Mouse (Mus musculus): ENCODE measurements around the gene Taar2. TPM values are rescaled to one million over a fixed set of nuclear protein-coding genes. Genes with fewer than 3 reads are reported as not detected.

Gene Taar2
- polyA plus RNA-seq, 1 experiment: not detected

- H3K4me1 ChIP-seq (ENCODE audit: control insufficient read depth, insufficient read depth, low read length): no peaks in the 10 kb centered on the region
- TF ChIP-seq CTCF (IDR thresholded peaks at IDR 0.05; ENCODE audit: borderline replicate concordance, insufficient read depth, low read length): no peak
- TF ChIP-seq POLR2A (IDR thresholded peaks at IDR 0.05; ENCODE audit: low read depth, low read length): no peak
- H3K4me3 ChIP-seq (ENCODE audit: insufficient read depth, low read length): no peak overlapping the region
- H3K27ac ChIP-seq (ENCODE audit: insufficient read depth, low read length): no peak overlapping the region
Observed at GRCm38 (mm10) chr10:23942465-23942864, 4.1 kb downstream of the Taar2 start.

GRCm38 (mm10) chr10:23948026-23948425, 9.7 kb downstream of the Taar2 start:
- no peak for TF ChIP-seq CTCF (IDR thresholded peaks at IDR 0.05; ENCODE audit: borderline replicate concordance, insufficient read depth, low read length)
- TF ChIP-seq POLR2A (IDR thresholded peaks at IDR 0.05; ENCODE audit: low read depth, low read length): no peak
- Histone ChIP-seq H3K4me1 (ENCODE audit: control insufficient read depth, insufficient read depth, low read length) (no peaks in the 10 kb centered on the region), H3K4me3 (ENCODE audit: insufficient read depth, low read length) (no peak overlapping the region), H3K27ac (ENCODE audit: insufficient read depth, low read length) (no peak overlapping the region)

GRCm38 (mm10) chr10:23949508-23950005, 11.2 kb downstream of the Taar2 start, which contains the start of gene Taar3:
Gene Taar3, plus strand, starts transcription at chr10:23949558.
- Histone ChIP-seq H3K27ac (ENCODE audit: insufficient read depth, low read length) (no peak within 1 kb of the TSS), H3K4me3 (ENCODE audit: insufficient read depth, low read length) (no peak within 1 kb of the TSS), H3K4me1 (ENCODE audit: control insufficient read depth, insufficient read depth, low read length) (no peaks in the 10 kb centered on the region)
- TF ChIP-seq POLR2A (IDR thresholded peaks at IDR 0.05; ENCODE audit: low read depth, low read length) (no peak), CTCF (IDR thresholded peaks at IDR 0.05; ENCODE audit: borderline replicate concordance, insufficient read depth, low read length) (no peak)

GRCm38 (mm10) chr10:23951714-23952113, 13.3 kb downstream of the Taar2 start:
- Histone ChIP-seq H3K4me3 (ENCODE audit: insufficient read depth, low read length) (no peak overlapping the region), H3K27ac (ENCODE audit: insufficient read depth, low read length) (no peak overlapping the region), H3K4me1 (ENCODE audit: control insufficient read depth, insufficient read depth, low read length) (no peaks in the 10 kb centered on the region)
- no peak for TF ChIP-seq CTCF (IDR thresholded peaks at IDR 0.05; ENCODE audit: borderline replicate concordance, insufficient read depth, low read length)
- TF ChIP-seq POLR2A (IDR thresholded peaks at IDR 0.05; ENCODE audit: low read depth, low read length): no peak

- no peak for TF ChIP-seq POLR2A (IDR thresholded peaks at IDR 0.05; ENCODE audit: low read depth, low read length)
- no peak for TF ChIP-seq CTCF (IDR thresholded peaks at IDR 0.05; ENCODE audit: borderline replicate concordance, insufficient read depth, low read length)
- Histone ChIP-seq H3K4me1 (ENCODE audit: control insufficient read depth, insufficient read depth, low read length) (no peaks in the 10 kb centered on the region), H3K4me3 (ENCODE audit: insufficient read depth, low read length) (no peak overlapping the region), H3K27ac (ENCODE audit: insufficient read depth, low read length) (no peak overlapping the region)
Observed at GRCm38 (mm10) chr10:23959071-23959470, 20.7 kb downstream of the Taar2 start.

- TF ChIP-seq CTCF (IDR thresholded peaks at IDR 0.05; ENCODE audit: borderline replicate concordance, insufficient read depth, low read length) (no peak), POLR2A (IDR thresholded peaks at IDR 0.05; ENCODE audit: low read depth, low read length) (no peak)
- no peak within 1 kb of the TSS for H3K27ac ChIP-seq (ENCODE audit: insufficient read depth, low read length)
- H3K4me3 ChIP-seq (ENCODE audit: insufficient read depth, low read length): no peak within 1 kb of the TSS
- no peaks in the 10 kb centered on the region for H3K4me1 ChIP-seq (ENCODE audit: control insufficient read depth, insufficient read depth, low read length)
Observed at GRCm38 (mm10) chr10:23960444-23960915, 22.1 kb downstream of the Taar2 start, which contains the start of gene Taar4. Gene Taar4, plus strand, starts transcription at chr10:23960494.

GRCm38 (mm10) chr10:23963444-23963843, 25.1 kb downstream of the Taar2 start:
- TF ChIP-seq CTCF (IDR thresholded peaks at IDR 0.05; ENCODE audit: borderline replicate concordance, insufficient read depth, low read length): no peak
- TF ChIP-seq POLR2A (IDR thresholded peaks at IDR 0.05; ENCODE audit: low read depth, low read length): no peak
- no peak overlapping the region for H3K4me3 ChIP-seq (ENCODE audit: insufficient read depth, low read length)
- H3K4me1 ChIP-seq (ENCODE audit: control insufficient read depth, insufficient read depth, low read length): no peaks in the 10 kb centered on the region
- no peak overlapping the region for H3K27ac ChIP-seq (ENCODE audit: insufficient read depth, low read length)

GRCm38 (mm10) chr10:23964921-23965610, 26.7 kb downstream of the Taar2 start:
- Histone ChIP-seq H3K4me3 (ENCODE audit: insufficient read depth, low read length) (no peak overlapping the region), H3K4me1 (ENCODE audit: control insufficient read depth, insufficient read depth, low read length) (no peaks in the 10 kb centered on the region), H3K27ac (ENCODE audit: insufficient read depth, low read length) (no peak overlapping the region)
- TF ChIP-seq POLR2A (IDR thresholded peaks at IDR 0.05; ENCODE audit: low read depth, low read length): no peak

GRCm38 (mm10) chr10:23970656-23971165, 32.3 kb downstream of the Taar2 start, which contains the start of gene Taar5:
Gene Taar5, plus strand, starts transcription at chr10:23970706.
- TF ChIP-seq CTCF (IDR thresholded peaks at IDR 0.05; ENCODE audit: borderline replicate concordance, insufficient read depth, low read length): no peak
- Histone ChIP-seq H3K4me3 (ENCODE audit: insufficient read depth, low read length) (no peak within 1 kb of the TSS), H3K4me1 (ENCODE audit: control insufficient read depth, insufficient read depth, low read length) (no peaks in the 10 kb centered on the region), H3K27ac (ENCODE audit: insufficient read depth, low read length) (no peak within 1 kb of the TSS)

GRCm38 (mm10) chr10:23971256-23971655, 32.9 kb downstream of the Taar2 start:
- no peak overlapping the region for H3K27ac ChIP-seq (ENCODE audit: insufficient read depth, low read length)
- TF ChIP-seq POLR2A (IDR thresholded peaks at IDR 0.05; ENCODE audit: low read depth, low read length) (no peak), CTCF (IDR thresholded peaks at IDR 0.05; ENCODE audit: borderline replicate concordance, insufficient read depth, low read length) (no peak)
- H3K4me1 ChIP-seq (ENCODE audit: control insufficient read depth, insufficient read depth, low read length): no peaks in the 10 kb centered on the region
- H3K4me3 ChIP-seq (ENCODE audit: insufficient read depth, low read length): no peak overlapping the region
